Mouse (Mus musculus) mature B cell (primary cell): ENCODE data around the gene Prex1.
"Not testable (repeated sequence)": the region's sequence is repeated elsewhere in the genome, so short reads cannot be mapped to it uniquely, and the experiment has no call there.

Experiments used
- in situ Hi-C: fragments of 300-500 bp; cut with MboI; formaldehyde crosslinking; loops from 2 replicates; pipeline ENCODE4 v1.14.3; 2019

The Prex1 gene

GRCm38 (mm10) chr2:166521461-166521860 is 192.2 kb downstream of the Prex1 start:
- in situ Hi-C loops: no loop called here

GRCm38 (mm10) chr2:166520536-166520935 is 193.1 kb downstream of the Prex1 start:
- in situ Hi-C loops: no loop called here

- in situ Hi-C loops: not testable (repeated sequence)
Observed at GRCm38 (mm10) chr2:166517392-166518174, 196.0 kb downstream of the Prex1 start.

- in situ Hi-C loops: no loop called here
Observed at GRCm38 (mm10) chr2:166516818-166517353, 196.7 kb downstream of the Prex1 start.
